Mouse (Mus musculus) brain, embryonic 14.5 days (tissue): ENCODE measurements around the gene Abhd2.

Source experiments
- CTCF ChIP-seq: fragments of 200-500 bp; IDR thresholded peaks from 2 replicates; pipeline ENCODE4 v1.5.1; 2012; ENCODE audit warnings: inconsistent platforms, mild to moderate bottlenecking, moderate library complexity, borderline replicate concordance; ENCODE audit not compliant: insufficient read depth, insufficient read length; ENCODE audit errors: extremely low read depth
- POLR2A ChIP-seq: fragments of 200-500 bp; IDR thresholded peaks from 2 replicates; pipeline ENCODE4 v1.6.1; 2012; ENCODE audit warnings: mild to moderate bottlenecking, inconsistent platforms, borderline replicate concordance; ENCODE audit not compliant: poor library complexity, insufficient read depth, insufficient read length, severe bottlenecking; ENCODE audit errors: extremely low read depth

- TF ChIP-seq CTCF (no peak), POLR2A (no peak)
Observed at GRCm38 (mm10) chr7:79348816-79349215, 75.8 kb downstream of the Abhd2 start.
